Mouse (Mus musculus) CH12.LX (cell line): ENCODE measurements around the gene Olfr457. TPM values are rescaled to one million over a fixed set of nuclear protein-coding genes. Genes with fewer than 3 reads are reported as not detected.

ENCODE experiments used
- DNase-seq: peaks from one replicate; pipeline ENCODE4 v3.0.0-alpha.2; 2013; ENCODE audit errors: extremely low read depth
- H3K27ac ChIP-seq: 2 replicates; pipeline ENCODE4 v1.5.1; 2012; ENCODE audit warnings: low read depth, mild to moderate bottlenecking, control low read depth, moderate library complexity; ENCODE audit not compliant: insufficient read depth
- H3K27me3 ChIP-seq: replicated peaks from 2 replicates; pipeline ENCODE3; 2012; ENCODE audit warnings: inconsistent platforms
- H3K36me3 ChIP-seq, 2 experiments: replicated peaks in 1 of 2; 2 replicates each; pipeline versions ENCODE3 to v1.6.1; 2012; ENCODE audit warnings: inconsistent platforms in 1 of 2, low read length in 1 of 2, mild to moderate bottlenecking in 1 of 2, mixed read lengths in 1 of 2, moderate library complexity in 1 of 2; ENCODE audit not compliant: control insufficient read depth in 1 of 2, insufficient read depth in 1 of 2
- H3K4me1 ChIP-seq, 2 experiments: 2 replicates each; pipeline ENCODE4 v1.6.1; 2012; ENCODE audit warnings: inconsistent platforms in 1 of 2, moderate library complexity in 1 of 2; ENCODE audit not compliant: insufficient read depth in 2 of 2, control insufficient read depth in 1 of 2
- H3K4me2 ChIP-seq: 2 replicates; pipeline ENCODE4 v1.6.1; 2012; ENCODE audit warnings: low read depth, mild to moderate bottlenecking, control low read depth; ENCODE audit not compliant: poor library complexity, insufficient read depth, severe bottlenecking
- H3K4me3 ChIP-seq, 3 experiments: fragments of 150-350 bp in 1 of 3; sonication (generic) in 1 of 3; replicated peaks in 1 of 3; 2 replicates each; pipeline versions ENCODE3 to v1.5.1; 2011 to 2012; ENCODE audit warnings: low read depth in 2 of 3, low read length in 2 of 3, mild to moderate bottlenecking in 2 of 3, moderate library complexity in 2 of 3, control low read depth in 1 of 3, improper control_type of control experiment in 1 of 3, inconsistent platforms in 1 of 3, mixed read lengths in 1 of 3; ENCODE audit not compliant: poor library complexity in 1 of 3
- H3K79me2 ChIP-seq: replicated peaks from 2 replicates; pipeline ENCODE4 v1.6.1; 2012; ENCODE audit warnings: mild to moderate bottlenecking, moderate library complexity; ENCODE audit not compliant: control insufficient read depth, poor library complexity, insufficient read depth, severe bottlenecking; ENCODE audit errors: extremely low read depth
- H3K9ac ChIP-seq: 2 replicates; pipeline ENCODE4 v1.6.1; 2012; ENCODE audit warnings: low read depth, mild to moderate bottlenecking, control low read depth, moderate library complexity; ENCODE audit not compliant: insufficient read depth
- H3K9me3 ChIP-seq: replicated peaks from 2 replicates; pipeline ENCODE3; 2012; ENCODE audit warnings: low read length, inconsistent platforms, mixed read lengths
- CHD1 ChIP-seq: IDR thresholded peaks from 2 replicates; pipeline ENCODE4 v1.6.1; 2012; ENCODE audit warnings: low read depth, low read length, improper control_type of control experiment, inconsistent platforms
- CHD2 ChIP-seq: IDR thresholded peaks from 2 replicates; pipeline ENCODE4 v1.6.1; 2011; ENCODE audit warnings: low read length, improper control_type of control experiment
- CTCF ChIP-seq, 2 experiments: IDR thresholded peaks in 1 of 2; conservative IDR thresholded peaks in 1 of 2; 2 replicates each; pipeline ENCODE4 v1.5.1; 2011 to 2012; ENCODE audit warnings: low read depth in 2 of 2, low read length in 2 of 2, improper control_type of control experiment in 1 of 2, inconsistent platforms in 1 of 2, mild to moderate bottlenecking in 1 of 2, moderate library complexity in 1 of 2
- ELF1 ChIP-seq: IDR thresholded peaks from 2 replicates; pipeline ENCODE4 v1.6.1; 2014; ENCODE audit warnings: low read depth, mild to moderate bottlenecking, inconsistent platforms, low read length, improper control_type of control experiment
- EP300 ChIP-seq: IDR thresholded peaks from 2 replicates; pipeline ENCODE4 v1.6.1; 2011; ENCODE audit warnings: low read length, improper control_type of control experiment
- GABPA ChIP-seq: IDR thresholded peaks from 2 replicates; pipeline ENCODE4 v1.6.1; 2012; ENCODE audit warnings: low read depth, low read length, improper control_type of control experiment, inconsistent platforms; ENCODE audit not compliant: insufficient replicate concordance
- HCFC1 ChIP-seq: IDR thresholded peaks from 2 replicates; pipeline ENCODE4 v1.6.1; 2012; ENCODE audit warnings: low read depth, mild to moderate bottlenecking, inconsistent platforms, low read length, improper control_type of control experiment
- IRF4 ChIP-seq: IDR thresholded peaks from 2 replicates; pipeline ENCODE4 v1.6.1; 2014; ENCODE audit warnings: low read depth, mild to moderate bottlenecking, inconsistent platforms, low read length, improper control_type of control experiment
- JUND ChIP-seq: conservative IDR thresholded peaks from 2 replicates; pipeline ENCODE4 v1.6.1; 2011; ENCODE audit warnings: low read depth, low read length, improper control_type of control experiment
- KAT2A ChIP-seq: IDR thresholded peaks from 2 replicates; pipeline ENCODE4 v1.6.1; 2012; ENCODE audit warnings: low read length, improper control_type of control experiment, inconsistent platforms; ENCODE audit not compliant: insufficient replicate concordance
- MAFK ChIP-seq: IDR thresholded peaks from 2 replicates; pipeline ENCODE4 v1.6.1; 2011; ENCODE audit warnings: low read length, improper control_type of control experiment; ENCODE audit not compliant: insufficient replicate concordance
- MAX ChIP-seq: IDR thresholded peaks from 2 replicates; pipeline ENCODE4 v1.6.1; 2011; ENCODE audit warnings: low read length, improper control_type of control experiment
- MAZ ChIP-seq: IDR thresholded peaks from 2 replicates; pipeline ENCODE4 v1.6.1; 2012; ENCODE audit warnings: low read depth, mild to moderate bottlenecking, inconsistent platforms, low read length, improper control_type of control experiment, moderate library complexity
- MEF2A ChIP-seq: IDR thresholded peaks from 2 replicates; pipeline ENCODE4 v1.6.1; 2014; ENCODE audit warnings: low read depth, mild to moderate bottlenecking, inconsistent platforms, low read length, improper control_type of control experiment, borderline replicate concordance
- MXI1 ChIP-seq: IDR thresholded peaks from 2 replicates; pipeline ENCODE4 v1.6.1; 2011; ENCODE audit warnings: mild to moderate bottlenecking, low read depth, low read length, improper control_type of control experiment
- MYC ChIP-seq: IDR thresholded peaks from 2 replicates; pipeline ENCODE4 v1.6.1; 2011; ENCODE audit warnings: low read depth, mild to moderate bottlenecking, improper control_type of control experiment, low read length
- NELFE ChIP-seq: IDR thresholded peaks from 2 replicates; pipeline ENCODE4 v1.6.1; 2011; ENCODE audit warnings: low read depth, low read length, improper control_type of control experiment
- POLR2AphosphoS2 ChIP-seq: IDR thresholded peaks from 2 replicates; pipeline ENCODE4 v1.6.1; 2011; ENCODE audit warnings: low read depth, low read length, improper control_type of control experiment
- RAD21 ChIP-seq: IDR thresholded peaks from 2 replicates; pipeline ENCODE4 v1.6.1; 2011; ENCODE audit warnings: low read depth, mild to moderate bottlenecking, low read length, improper control_type of control experiment, moderate library complexity
- RCOR1 ChIP-seq: conservative IDR thresholded peaks from 2 replicates; pipeline ENCODE4 v1.6.1; 2012; ENCODE audit warnings: low read depth, mild to moderate bottlenecking, inconsistent platforms, low read length, improper control_type of control experiment
- SMC3 ChIP-seq: IDR thresholded peaks from 2 replicates; pipeline ENCODE4 v1.6.1; 2011; ENCODE audit warnings: low read depth, low read length, improper control_type of control experiment
- TCF12 ChIP-seq: IDR thresholded peaks from 2 replicates; pipeline ENCODE4 v1.6.1; 2014; ENCODE audit warnings: low read depth, mild to moderate bottlenecking, inconsistent platforms, low read length, improper control_type of control experiment
- UBTF ChIP-seq: IDR thresholded peaks from 2 replicates; pipeline ENCODE4 v1.6.1; 2012; ENCODE audit warnings: low read depth, mild to moderate bottlenecking, inconsistent platforms, low read length, improper control_type of control experiment, moderate library complexity
- ZC3H11A ChIP-seq: IDR thresholded peaks from 2 replicates; pipeline ENCODE4 v1.6.1; 2012; ENCODE audit warnings: low read depth, mild to moderate bottlenecking, inconsistent platforms, low read length, improper control_type of control experiment
- ZMIZ1 ChIP-seq: IDR thresholded peaks from 2 replicates; pipeline ENCODE4 v1.6.1; 2012; ENCODE audit warnings: low read depth, mild to moderate bottlenecking, inconsistent platforms, low read length, improper control_type of control experiment
- ZNF384 ChIP-seq: IDR thresholded peaks from 2 replicates; pipeline ENCODE4 v1.6.1; 2012; ENCODE audit warnings: low read depth, low read length, improper control_type of control experiment, inconsistent platforms
- dilution Hi-C: fragments of 300-500 bp; cut with MboI; formaldehyde crosslinking; loops from 2 replicates; pipeline ENCODE4 v1.14.3; 2020; ENCODE audit warnings: low sequenced_read_pairs; ENCODE audit not compliant: extremely low pct_unique_long_range_greater_than_20kb, extremely low pct_ligation_motif_present
- in situ Hi-C: fragments of 300-500 bp; cut with MboI; formaldehyde crosslinking; loops from 3 replicates; pipeline ENCODE4 v1.14.3; 2019; ENCODE audit warnings: low sequenced_read_pairs, low pct_ligation_motif_present, low pct_unique_long_range_greater_than_20kb, mixed read lengths
- polyA plus RNA-seq: library from polyadenylated mRNA; unstranded; fragments of >175 nt; gene quantifications from 2 replicates; pipeline ENCODE4 v1.2.1, GENCODE M21; 2012; ENCODE audit warnings: low read depth; ENCODE audit not compliant: insufficient read length
- total RNA-seq, 2 experiments: library from RNA; depleted of rRNA; stranded (reverse); fragments of 300-350 nt in 1 of 2; fragments of >200 nt in 1 of 2; gene quantifications; 2 replicates each; pipeline ENCODE4 v1.2.3; 2012 to 2014

The Olfr457 gene
- total and polyA plus RNA-seq, 3 experiments = not detected

DNA sequence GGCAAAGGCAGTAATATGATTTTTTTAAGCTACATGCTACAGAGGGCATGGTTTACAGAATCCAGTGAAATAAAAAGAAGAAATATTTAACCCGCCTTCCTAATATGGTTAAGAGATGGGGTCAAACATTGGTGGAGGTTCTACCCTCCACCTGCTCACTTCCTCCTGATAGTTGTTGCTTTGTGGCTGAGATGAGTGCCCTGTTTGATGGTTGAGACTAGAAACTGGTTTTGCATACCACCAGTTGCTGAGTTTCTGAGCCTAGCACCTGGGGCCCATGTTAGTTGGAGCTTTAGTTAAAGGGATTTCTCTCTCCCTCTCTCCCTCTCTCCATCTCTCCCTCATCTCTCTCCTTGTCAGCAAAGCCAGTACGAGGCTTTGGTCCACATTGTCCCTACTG is 28.8 kb downstream of the Olfr457 start (continued):
- TF ChIP-seq KAT2A (no peak), CTCF (conservative IDR thresholded peaks at IDR 0.05 in 1 of 2, IDR thresholded peaks at IDR 0.05 in 1 of 2; ENCODE audit: low read depth in 2 of 2, low read length in 2 of 2) (no peak)

- in situ Hi-C loops (no loop called here), dilution Hi-C loops (no loop called here)
- no peak for DNase-seq
- Histone ChIP-seq H3K79me2 (no peaks in the 10 kb centered on the region), H3K4me1 (peaks cover 0 to 27% of the 10 kb centered on the region in 2 experiments; a peak in 3 of 4 replicates), H3K9ac (no peak overlapping the region), H3K27ac (no peak overlapping the region), H3K4me3 (no peak overlapping the region), H3K36me3 (no peaks in the 10 kb centered on the region), H3K9me3 (no peaks in the 10 kb centered on the region), H3K4me2 (no peak overlapping the region), H3K27me3 (no peaks in the 10 kb centered on the region)
- TF ChIP-seq MAX (no peak), ZNF384 (no peak), MAFK (no peak), MAZ (no peak), UBTF (no peak), IRF4 (no peak), NELFE (no peak), JUND (no peak), HCFC1 (no peak), MXI1 (no peak), CTCF (conservative IDR thresholded peaks at IDR 0.05 in 1 of 2, IDR thresholded peaks at IDR 0.05 in 1 of 2; ENCODE audit: low read depth in 2 of 2, low read length in 2 of 2) (no peak), TCF12 (no peak), CHD1 (no peak), EP300 (no peak), GABPA (no peak), MYC (no peak), ZMIZ1 (no peak), ELF1 (no peak), MEF2A (no peak), RCOR1 (no peak)
Measured at GRCm38 (mm10) chr6:42444491-42444890, 31.6 kb downstream of the Olfr457 start.

- no peaks in the 10 kb centered on the region for H3K9me3 ChIP-seq
- H3K27ac ChIP-seq = no peak overlapping the region
- H3K4me2 ChIP-seq = no peak overlapping the region
- H3K27me3 ChIP-seq = no peaks in the 10 kb centered on the region
- no peak for TF ChIP-seq CHD2
- TF ChIP-seq SMC3 = no peak
- TF ChIP-seq CHD1 = no peak
- no peak for TF ChIP-seq RAD21
- TF ChIP-seq MYC = no peak
- no peak for TF ChIP-seq POLR2AphosphoS2
- no peak for TF ChIP-seq UBTF
- no peak for TF ChIP-seq JUND
- TF ChIP-seq MAFK = no peak
- TF ChIP-seq ZC3H11A = no peak
- H3K79me2 ChIP-seq = no peaks in the 10 kb centered on the region
- in situ Hi-C loops (no loop called here), dilution Hi-C loops (no loop called here)
- H3K9ac ChIP-seq = no peak overlapping the region
- DNase-seq = no peak
- no peak overlapping the region for H3K4me3 ChIP-seq
- H3K36me3 ChIP-seq = no peaks in the 10 kb centered on the region
- peaks cover 2 to 7% of the 10 kb centered on the region in 2 experiments; a peak in 2 of 4 replicates for H3K4me1 ChIP-seq
Measured at GRCm38 (mm10) chr6:42441395-42441794, 34.7 kb downstream of the Olfr457 start.
